Mouse (Mus musculus): ENCODE data around the gene Fam8a1.

DNA sequence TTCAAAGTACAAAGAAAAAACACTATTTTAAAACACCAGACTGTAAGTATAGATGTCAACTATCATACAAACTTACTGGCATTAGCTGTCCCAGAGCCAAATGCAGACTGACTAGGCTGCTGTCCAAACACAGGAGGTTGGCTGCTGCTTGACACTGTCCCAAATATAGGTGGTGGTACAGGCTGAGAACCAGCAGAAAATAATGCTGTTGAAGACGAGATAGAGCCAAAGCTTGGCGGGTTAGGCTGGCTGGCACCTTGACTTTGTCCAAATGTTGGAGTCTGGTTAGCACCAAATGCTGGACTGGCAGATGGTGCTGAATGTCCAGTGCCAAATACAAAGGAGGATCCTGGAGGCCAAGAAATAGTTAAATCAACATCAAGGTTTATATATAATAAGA is 13.6 kb downstream of the Fam8a1 start:
- no peak for TF ChIP-seq FLI1 (IDR thresholded peaks at IDR 0.05; ENCODE audit: low read length)
- TF ChIP-seq GATA1 (IDR thresholded peaks at IDR 0.05; ENCODE audit: borderline replicate concordance, low read length) = no peak

Measured in megakaryocyte, embryonic 14.5 days (primary cell).